Mouse (Mus musculus): ENCODE data around the gene Ccnk.

DNA sequence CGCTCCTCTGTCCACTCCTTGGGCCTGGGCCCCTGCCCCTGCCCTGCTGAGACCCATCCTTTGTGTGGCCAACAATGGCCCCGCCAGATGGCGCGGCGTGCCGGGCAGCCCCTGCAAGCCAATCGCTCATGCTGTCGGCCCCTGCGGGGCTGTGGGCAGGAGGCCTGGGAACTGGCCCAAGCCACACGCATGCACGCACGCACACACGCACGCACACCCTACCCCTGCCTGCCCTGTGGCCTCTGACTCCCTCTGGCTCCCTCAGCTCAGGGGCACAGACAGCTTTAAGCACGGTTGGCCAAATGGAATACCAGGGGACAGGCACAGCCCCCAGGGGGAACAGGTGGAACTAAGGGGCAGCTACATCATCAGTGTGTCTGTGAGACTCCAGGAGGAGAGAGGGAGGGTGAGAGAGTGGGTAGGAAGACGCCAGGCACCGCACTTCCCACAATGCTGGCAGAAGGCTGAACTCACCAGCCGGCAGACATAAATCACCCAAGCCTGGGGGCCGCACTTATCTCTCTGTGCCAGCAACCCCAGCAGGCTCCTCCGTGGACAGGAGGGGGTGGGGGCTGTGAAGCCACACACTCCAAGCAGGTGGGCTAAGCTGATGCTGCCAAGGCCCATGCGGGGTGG is 61.7 kb downstream of the Ccnk start:
- TF ChIP-seq POLR2A (IDR thresholded peaks at IDR 0.05; ENCODE audit: extremely low read depth, insufficient read depth, low read length) (no peak), CTCF (IDR thresholded peaks at IDR 0.05; ENCODE audit: extremely low read depth, insufficient read depth, low read length) (no peak)

Data from cortical plate, adult 2 months (tissue).